Mouse (Mus musculus) urinary bladder, postnatal 14 days (tissue): Measurements from ENCODE around the gene Olfr484.
"Not testable (repeated sequence)": the region's sequence is repeated elsewhere in the genome, so short reads cannot be mapped to it uniquely, and the experiment has no call there.

Source experiments
- DNase-seq: peaks from one replicate; pipeline ENCODE4 v3.0.0; 2021; ENCODE audit warnings: low spot score

The Olfr484 gene

DNA sequence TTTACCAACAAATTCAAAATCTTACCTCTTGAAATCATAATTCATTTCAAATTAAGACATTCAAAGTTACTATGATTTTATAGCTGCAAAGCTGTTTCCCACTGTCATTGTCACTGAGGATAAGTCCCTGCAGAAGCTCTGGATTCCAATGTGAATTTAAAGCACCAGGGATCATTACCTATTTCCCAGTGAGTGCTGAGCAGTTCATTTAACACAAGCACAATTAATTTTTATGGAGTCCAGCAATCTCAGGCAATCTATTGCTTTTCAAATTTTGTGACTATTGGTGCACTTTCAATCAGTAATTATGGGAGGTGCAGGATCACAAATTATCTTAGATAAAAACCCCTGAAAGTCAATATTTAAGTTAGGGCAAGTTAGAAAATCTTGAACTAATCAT, at the start of gene Olfr484:
Gene Olfr484, minus strand, starts transcription at position 101 of the 400 bp plus-strand sequence.
- no peak for DNase-seq

- DNase-seq = not testable (repeated sequence)
Observed at GRCm38 (mm10) chr7:108172642-108173041, 45.4 kb upstream of the Olfr484 start, which contains the start of gene Olfr486. Gene Olfr486 (minus strand): TSS chr7:108172742.

DNA sequence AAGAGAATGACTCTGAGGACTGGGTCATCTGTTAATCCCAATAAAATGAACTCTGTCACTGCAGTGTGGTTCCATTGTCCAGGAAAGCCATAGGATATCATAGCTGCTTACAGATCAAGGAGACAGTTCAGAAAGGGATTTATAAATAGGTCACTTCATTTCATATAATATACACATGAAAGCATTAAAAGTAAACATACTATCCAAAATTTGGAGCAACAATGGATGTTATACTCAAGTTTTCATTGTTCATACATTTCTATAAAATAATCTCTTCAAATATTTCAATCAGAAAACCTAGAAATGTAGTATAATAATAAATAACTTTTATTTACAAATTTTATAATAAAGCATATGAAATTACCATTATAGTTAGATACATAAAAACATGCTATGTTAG, 32.5 kb upstream of the Olfr484 start, which contains the start of gene Olfr485:
Gene Olfr485, minus strand, starts transcription at position 101 of the 400 bp plus-strand sequence.
- DNase-seq = no peak

DNA sequence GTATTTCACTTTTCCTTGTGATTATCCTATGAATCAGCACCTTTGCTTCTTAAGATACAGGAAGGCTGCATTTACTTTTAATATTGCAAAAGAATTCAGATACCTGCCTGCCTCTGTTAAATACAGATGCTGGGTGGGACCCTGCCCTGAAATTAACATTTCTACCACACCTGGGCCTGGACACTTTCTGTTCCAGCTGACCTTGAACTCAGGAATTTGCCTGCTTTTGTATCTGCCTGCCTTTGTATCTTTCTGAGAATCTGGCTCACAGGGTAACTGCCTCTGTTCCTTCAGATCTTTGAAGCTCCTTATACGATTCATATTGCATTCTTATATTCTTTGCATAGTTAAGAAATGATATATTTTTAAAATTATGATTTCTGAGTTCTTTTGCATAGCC, 5.8 kb downstream of the Olfr484 start:
- DNase-seq = no peak

DNA sequence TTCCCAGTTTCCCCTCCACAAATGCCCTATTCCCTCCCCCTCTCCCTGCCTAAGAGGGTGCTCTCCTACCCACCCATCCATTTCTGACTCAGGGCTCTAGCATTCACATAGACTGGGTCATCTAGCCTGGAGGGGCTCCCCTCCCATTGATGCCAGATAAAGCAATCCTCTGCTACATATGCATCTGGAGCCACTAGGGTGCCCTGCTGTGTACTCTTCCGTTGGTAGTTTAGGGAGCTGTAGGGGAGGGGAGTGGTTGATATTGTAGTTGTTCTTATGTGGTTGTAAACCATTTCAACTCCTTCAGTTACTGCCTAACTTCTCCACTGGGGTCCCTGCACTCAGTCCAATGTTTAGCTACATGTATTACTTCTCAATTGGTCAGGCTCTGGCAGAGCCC, 6.6 kb downstream of the Olfr484 start:
- DNase-seq = no peak

DNA sequence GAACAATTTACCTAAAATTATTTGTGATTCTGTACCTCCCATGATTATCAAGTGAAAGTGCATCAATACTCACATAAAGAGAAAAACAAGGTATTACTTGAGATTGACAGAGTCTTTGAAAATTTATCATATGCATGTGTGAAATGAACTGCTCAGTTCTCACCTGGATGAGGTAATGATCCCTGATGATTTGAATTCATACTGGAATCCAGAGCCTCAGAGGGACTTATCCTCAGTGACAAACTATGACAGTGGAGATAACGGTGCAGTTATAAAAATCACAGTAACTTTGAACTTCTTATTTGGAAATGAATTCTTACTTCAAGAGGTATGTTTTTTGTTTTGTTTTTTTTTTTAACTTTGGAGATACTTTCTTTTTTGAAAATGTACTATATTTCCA, 26.7 kb downstream of the Olfr484 start, which contains the start of gene Olfr483:
Gene Olfr483, plus strand, starts transcription at position 301 of the 400 bp plus-strand sequence.
- no peak for DNase-seq

DNA sequence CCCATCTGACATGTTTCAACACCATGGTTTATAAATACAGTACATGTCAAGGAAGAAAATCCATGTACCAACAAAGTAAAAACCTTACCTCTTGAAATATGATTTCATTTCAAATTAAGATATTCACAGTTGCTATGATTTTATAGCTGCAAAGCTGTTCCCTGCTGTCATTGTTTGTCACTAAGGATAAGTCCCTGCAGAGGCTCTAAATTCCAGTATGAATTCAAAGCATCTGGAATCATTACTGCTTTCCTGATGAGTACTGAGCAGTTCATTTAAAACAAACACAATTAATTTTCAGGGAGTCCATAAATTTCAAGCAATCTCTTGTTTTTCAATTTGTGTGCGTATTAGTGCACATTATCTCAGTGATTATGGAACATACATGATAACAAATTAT, 29.8 kb downstream of the Olfr484 start, which contains the start of gene Olfr482:
Gene Olfr482, minus strand, starts transcription at position 101 of the 400 bp plus-strand sequence.
- no peak for DNase-seq

GRCm38 (mm10) chr7:108079555-108079954, 47.7 kb downstream of the Olfr484 start, which contains the start of gene Olfr481:
Gene Olfr481 (plus strand): TSS chr7:108079855.
- DNase-seq = no peak
